Mouse (Mus musculus): ENCODE measurements around the gene Hlcs. TPM values are rescaled to one million over a fixed set of nuclear protein-coding genes. Genes with fewer than 3 reads are reported as not detected.
"Not testable (repeated sequence)": the region's sequence is repeated elsewhere in the genome, so short reads cannot be mapped to it uniquely, and the experiment has no call there.

The Hlcs gene
- polyA plus RNA-seq, 1 experiment from 2014 or later: 2.1 TPM

GRCm38 (mm10) chr16:94347080-94347731 lies 33.8 kb upstream of the Hlcs start:
- no peak overlapping the region for H3K9ac ChIP-seq
- no peak overlapping the region for H3K4me3 ChIP-seq (replicated peaks)
- H3K27ac ChIP-seq (replicated peaks): no peak overlapping the region
- ATAC-seq (ENCODE audit: insufficient read depth): peak; percentile 56
- 0 out of 2 replicates have a peak overlapping the region, but pooled peaks have one; percentile 2 for H3K4me2 ChIP-seq
- H3K4me1 ChIP-seq (replicated peaks): 0 out of 2 replicates have a peak, but pooled peaks cover 3% of the 10 kb centered on the region
- H3K36me3 ChIP-seq (replicated peaks): no peaks in the 10 kb centered on the region
- 0 out of 2 replicates have a peak, but pooled peaks cover 3% of the 10 kb centered on the region for H3K27me3 ChIP-seq
- WGBS (ENCODE audit: insufficient replicate concordance): 55% methylated on average over 7 of the region's 7 CpGs
- H3K9me3 ChIP-seq (replicated peaks): no peaks in the 10 kb centered on the region

GRCm38 (mm10) chr16:94345733-94346132 lies 32.4 kb upstream of the Hlcs start:
- Histone ChIP-seq H3K27ac (replicated peaks) (no peak overlapping the region), H3K36me3 (replicated peaks) (no peaks in the 10 kb centered on the region), H3K4me3 (replicated peaks) (no peak overlapping the region), H3K27me3 (0 out of 2 replicates have a peak, but pooled peaks cover 3% of the 10 kb centered on the region), H3K4me2 (no peak overlapping the region), H3K9ac (no peak overlapping the region), H3K9me3 (replicated peaks) (no peaks in the 10 kb centered on the region), H3K4me1 (replicated peaks) (0 out of 2 replicates have a peak, but pooled peaks cover 3% of the 10 kb centered on the region)
- WGBS (ENCODE audit: insufficient replicate concordance): 41% methylated on average over 1 of the region's 1 CpGs
- ATAC-seq (ENCODE audit: insufficient read depth): no peak

- not testable (repeated sequence) for H3K36me3 ChIP-seq (replicated peaks); H3K27me3 ChIP-seq; ATAC-seq (ENCODE audit: insufficient read depth); H3K4me2 ChIP-seq; H3K27ac ChIP-seq (replicated peaks); H3K9me3 ChIP-seq (replicated peaks); H3K4me3 ChIP-seq (replicated peaks); H3K9ac ChIP-seq; H3K4me1 ChIP-seq (replicated peaks)
- WGBS (ENCODE audit: insufficient replicate concordance): 82% methylated on average over 19 of the region's 22 CpGs
Measured at GRCm38 (mm10) chr16:94339164-94340160, 26.1 kb upstream of the Hlcs start.

- no peak overlapping the region for H3K4me2 ChIP-seq
- H3K4me3 ChIP-seq (replicated peaks): no peak overlapping the region
- 48% methylated on average over 5 of the region's 5 CpGs for WGBS (ENCODE audit: insufficient replicate concordance)
- no peaks in the 10 kb centered on the region for H3K9me3 ChIP-seq (replicated peaks)
- H3K4me1 ChIP-seq (replicated peaks): no peaks in the 10 kb centered on the region
- 0 out of 2 replicates have a peak, but pooled peaks cover 1% of the 10 kb centered on the region for H3K27me3 ChIP-seq
- no peak overlapping the region for H3K27ac ChIP-seq (replicated peaks)
- no peak overlapping the region for H3K9ac ChIP-seq
- no peaks in the 10 kb centered on the region for H3K36me3 ChIP-seq (replicated peaks)
- no peak for ATAC-seq (ENCODE audit: insufficient read depth)
Measured at GRCm38 (mm10) chr16:94335656-94336055, 22.3 kb upstream of the Hlcs start.

GRCm38 (mm10) chr16:94331886-94332252 lies 18.5 kb upstream of the Hlcs start:
- H3K9ac ChIP-seq: no peak overlapping the region
- H3K27ac ChIP-seq (replicated peaks): no peak overlapping the region
- peaks cover 20% of the 10 kb centered on the region for H3K4me1 ChIP-seq (replicated peaks)
- 58% methylated on average over 5 of the region's 5 CpGs for WGBS (ENCODE audit: insufficient replicate concordance)
- ATAC-seq (ENCODE audit: insufficient read depth): no peak
- H3K4me2 ChIP-seq: no peak overlapping the region
- H3K36me3 ChIP-seq (replicated peaks): no peaks in the 10 kb centered on the region
- H3K4me3 ChIP-seq (replicated peaks): no peak overlapping the region
- peaks cover 36% of the 10 kb centered on the region for H3K27me3 ChIP-seq
- H3K9me3 ChIP-seq (replicated peaks): no peaks in the 10 kb centered on the region

- Histone ChIP-seq H3K36me3 (replicated peaks) (no peaks in the 10 kb centered on the region), H3K27ac (replicated peaks) (no peak overlapping the region), H3K4me3 (replicated peaks) (no peak overlapping the region), H3K4me1 (replicated peaks) (peaks cover 23% of the 10 kb centered on the region), H3K27me3 (peaks cover 36% of the 10 kb centered on the region), H3K4me2 (no peak overlapping the region), H3K9me3 (replicated peaks) (no peaks in the 10 kb centered on the region), H3K9ac (no peak overlapping the region)
- ATAC-seq (ENCODE audit: insufficient read depth): no peak
- 56% methylated on average over 9 of the region's 9 CpGs for WGBS (ENCODE audit: insufficient replicate concordance)
Measured at GRCm38 (mm10) chr16:94331233-94331885, 18.0 kb upstream of the Hlcs start.

GRCm38 (mm10) chr16:94330429-94330828 lies 17.1 kb upstream of the Hlcs start:
- Histone ChIP-seq H3K27ac (replicated peaks) (no peak overlapping the region), H3K4me3 (replicated peaks) (no peak overlapping the region), H3K4me1 (replicated peaks) (peaks cover 31% of the 10 kb centered on the region), H3K9me3 (replicated peaks) (no peaks in the 10 kb centered on the region), H3K4me2 (no peak overlapping the region), H3K36me3 (replicated peaks) (no peaks in the 10 kb centered on the region), H3K27me3 (peaks cover 36% of the 10 kb centered on the region), H3K9ac (no peak overlapping the region)
- 65% methylated on average over 5 of the region's 5 CpGs for WGBS (ENCODE audit: insufficient replicate concordance)
- ATAC-seq (ENCODE audit: insufficient read depth): no peak

GRCm38 (mm10) chr16:94328881-94329867 lies 15.8 kb upstream of the Hlcs start:
- Histone ChIP-seq H3K27ac (replicated peaks) (no peak overlapping the region), H3K4me2 (peak overlapping the region; percentile 80), H3K4me1 (replicated peaks) (peaks cover 35% of the 10 kb centered on the region), H3K27me3 (peaks cover 36% of the 10 kb centered on the region), H3K36me3 (replicated peaks) (no peaks in the 10 kb centered on the region), H3K9me3 (replicated peaks) (no peaks in the 10 kb centered on the region), H3K9ac (no peak overlapping the region; the same call in 1 of the 2 replicates), H3K4me3 (replicated peaks) (peak overlapping the region; percentile 59)
- no peak for ATAC-seq (ENCODE audit: insufficient read depth)
- 14% methylated on average over 25 of the region's 25 CpGs for WGBS (ENCODE audit: insufficient replicate concordance)

GRCm38 (mm10) chr16:94327781-94328711 lies 14.7 kb upstream of the Hlcs start, which contains the start of gene Ripply3:
Gene Ripply3, plus strand, starts transcription at chr16:94328420.
- 2% methylated on average over 63 of the region's 63 CpGs for WGBS (ENCODE audit: insufficient replicate concordance)

More at GRCm38 (mm10) chr16:94327781-94328711, 14.7 kb upstream of the Hlcs start, which contains the start of gene Ripply3:
- ATAC-seq (ENCODE audit: insufficient read depth): peak; percentile 48; the same call in 1 of the 2 replicates
- H3K27ac ChIP-seq (replicated peaks): no peak within 1 kb of the TSS
- peaks cover 35% of the 10 kb centered on the region for H3K4me1 ChIP-seq (replicated peaks)
- H3K36me3 ChIP-seq (replicated peaks): no peaks in the 10 kb centered on the region
- H3K9ac ChIP-seq: peak within 1 kb of the TSS; percentile 46; the same call in 1 of the 2 replicates
- H3K4me2 ChIP-seq: peak within 1 kb of the TSS; percentile 80
- H3K27me3 ChIP-seq: peaks cover 36% of the 10 kb centered on the region
- no peaks in the 10 kb centered on the region for H3K9me3 ChIP-seq (replicated peaks)
- H3K4me3 ChIP-seq (replicated peaks): peak within 1 kb of the TSS; percentile 59
